Mouse (Mus musculus) forebrain, embryonic 13.5 days (tissue): Measurements from ENCODE around the gene Syt13. TPM values are rescaled to one million over a fixed set of nuclear protein-coding genes. Genes with fewer than 3 reads are reported as not detected.

Source experiments
- ATAC-seq: fragments of 200-750 bp; cut with Nextera tagmentation; 2 replicates; pipeline ENCODE4 v1.8.0; 2017
- H3K27ac ChIP-seq: fragments of 300-500 bp; sonication (generic); 2 replicates; pipeline ENCODE4 v1.5.1; 2015; ENCODE audit warnings: inconsistent platforms, mild to moderate bottlenecking, moderate library complexity
- H3K27me3 ChIP-seq: fragments of 300-500 bp; sonication (generic); 2 replicates; pipeline ENCODE4 v1.6.1; 2015; ENCODE audit warnings: mild to moderate bottlenecking, inconsistent platforms
- H3K36me3 ChIP-seq: fragments of 300-500 bp; sonication (generic); 2 replicates; pipeline ENCODE4 v1.6.1; 2015; ENCODE audit warnings: mild to moderate bottlenecking, inconsistent platforms; ENCODE audit not compliant: poor library complexity, severe bottlenecking
- H3K4me1 ChIP-seq: fragments of 300-500 bp; sonication (generic); 2 replicates; pipeline ENCODE4 v1.6.1; 2015; ENCODE audit warnings: inconsistent platforms
- H3K4me2 ChIP-seq: fragments of 300-500 bp; sonication (generic); 2 replicates; pipeline ENCODE4 v1.6.1; 2015; ENCODE audit warnings: inconsistent platforms, mild to moderate bottlenecking, moderate library complexity
- H3K4me3 ChIP-seq: fragments of 300-500 bp; sonication (generic); 2 replicates; pipeline ENCODE4 v1.5.1; 2015; ENCODE audit warnings: mild to moderate bottlenecking, inconsistent platforms
- H3K9ac ChIP-seq: fragments of 300-500 bp; sonication (generic); 2 replicates; pipeline ENCODE4 v1.6.1; 2015; ENCODE audit warnings: mild to moderate bottlenecking, inconsistent platforms
- H3K9me3 ChIP-seq: fragments of 300-500 bp; sonication (generic); replicated peaks from 2 replicates; pipeline ENCODE4 v1.6.1; 2016; ENCODE audit warnings: inconsistent platforms
- WGBS: fragments of 180-500 bp; shearing (Covaris S2); methylation state at CpG from one replicate; pipeline ENCODE4 v1.1.7; 2015; 5-methylcytosine and 5-hydroxymethylcytosine counted together
- polyA plus RNA-seq: library from polyadenylated mRNA; unstranded; fragments of >200 nt; fragmentation: Nextera tagmentation; extraction: Ambion mirVana; gene quantifications from 2 replicates; pipeline ENCODE4 v1.2.1, GENCODE M21; 2015

The Syt13 gene
- polyA plus RNA-seq, 1 experiment from 2014 or later: 37.1 TPM

DNA sequence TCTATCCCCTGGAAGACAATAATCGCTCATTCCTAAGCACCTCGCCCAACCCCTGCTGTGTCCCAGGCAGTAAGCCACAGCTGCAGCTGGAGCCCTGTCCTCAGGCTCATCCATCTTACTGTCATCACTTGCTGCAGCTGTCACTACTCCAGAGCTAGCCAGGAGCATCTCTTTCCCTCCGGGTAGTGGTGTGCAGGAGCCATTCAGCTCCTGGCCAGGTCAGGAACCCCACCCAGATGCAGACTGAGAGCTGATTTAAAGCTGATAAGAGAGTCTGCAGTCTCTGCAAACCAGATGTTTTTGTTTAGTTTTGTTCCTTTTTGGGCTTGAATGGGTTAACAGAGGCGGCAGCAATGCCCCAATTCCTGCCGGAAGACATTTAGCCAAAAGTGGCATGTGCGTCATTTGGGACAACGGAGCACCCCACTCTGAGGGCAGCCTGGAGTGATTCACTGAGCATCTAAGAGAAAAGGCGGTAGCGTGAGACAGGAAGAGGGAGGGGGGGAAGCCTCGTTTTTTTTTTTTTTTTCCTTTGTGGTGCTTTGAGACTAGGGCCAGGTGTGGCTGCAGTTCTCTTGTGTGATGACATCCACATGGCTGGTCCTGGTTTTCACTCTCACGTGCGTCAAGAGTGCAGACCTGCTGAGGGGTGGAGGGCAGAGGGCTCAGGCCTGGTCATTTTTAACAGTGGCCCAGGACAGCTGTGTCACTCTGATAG is 33.2 kb downstream of the Syt13 start:
- no peak overlapping the region for H3K27ac ChIP-seq
- WGBS: 17% methylated on average over 12 of the region's 12 CpGs

GRCm38 (mm10) chr2:92948699-92949300 is 33.9 kb downstream of the Syt13 start:
- no peak overlapping the region for H3K4me3 ChIP-seq
- H3K27me3 ChIP-seq: no peaks in the 10 kb centered on the region
- no peak overlapping the region for H3K4me2 ChIP-seq
- no peak overlapping the region for H3K9ac ChIP-seq
- H3K27ac ChIP-seq: no peak overlapping the region
- no peak for ATAC-seq
- H3K36me3 ChIP-seq: no peaks in the 10 kb centered on the region
- H3K9me3 ChIP-seq: no peaks in the 10 kb centered on the region
- 63% methylated on average over 7 of the region's 7 CpGs for WGBS
- peaks cover 11% of the 10 kb centered on the region for H3K4me1 ChIP-seq

More for the DNA sequence above, 33.2 kb downstream of the Syt13 start:
- Histone ChIP-seq H3K4me1 (peaks cover 11% of the 10 kb centered on the region), H3K9ac (no peak overlapping the region), H3K27me3 (no peaks in the 10 kb centered on the region), H3K4me2 (no peak overlapping the region), H3K4me3 (no peak overlapping the region), H3K9me3 (no peaks in the 10 kb centered on the region), H3K36me3 (no peaks in the 10 kb centered on the region)
- no peak for ATAC-seq

- no peak overlapping the region for H3K27ac ChIP-seq
- H3K4me1 ChIP-seq: peaks cover 11% of the 10 kb centered on the region
- no peak overlapping the region for H3K4me3 ChIP-seq
- ATAC-seq: no peak
- no peak overlapping the region for H3K4me2 ChIP-seq
- no peak overlapping the region for H3K9ac ChIP-seq
- no peaks in the 10 kb centered on the region for H3K9me3 ChIP-seq
- 7% methylated on average over 1 of the region's 1 CpGs for whole genome bisulfite sequencing
- no peaks in the 10 kb centered on the region for H3K36me3 ChIP-seq
- H3K27me3 ChIP-seq: no peaks in the 10 kb centered on the region
Observed at GRCm38 (mm10) chr2:92949518-92949917, 34.6 kb downstream of the Syt13 start.

DNA sequence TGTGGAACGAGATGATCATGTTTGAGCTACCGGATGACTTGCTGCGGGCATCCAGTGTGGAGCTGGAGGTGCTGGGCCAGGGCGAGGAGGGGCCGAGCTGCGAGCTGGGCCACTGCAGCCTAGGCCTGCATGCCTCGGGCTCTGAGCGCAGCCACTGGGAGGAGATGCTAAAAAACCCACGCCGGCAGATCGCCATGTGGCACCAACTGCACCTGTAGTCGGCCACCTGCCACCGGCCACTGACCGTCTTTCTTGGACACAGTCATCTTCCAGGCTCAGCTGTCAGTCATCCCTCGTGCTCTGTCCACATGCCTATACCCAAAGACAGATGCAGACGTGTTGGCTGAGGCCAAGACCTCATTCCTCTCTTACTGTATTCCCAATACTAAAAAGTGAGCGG is 38.6 kb downstream of the Syt13 start:
- H3K9me3 ChIP-seq: no peaks in the 10 kb centered on the region
- H3K4me1 ChIP-seq: peaks cover 4% of the 10 kb centered on the region; the same call in 1 of the 2 replicates
- no peak overlapping the region for H3K9ac ChIP-seq
- no peaks in the 10 kb centered on the region for H3K27me3 ChIP-seq
- H3K27ac ChIP-seq: no peak overlapping the region
- 94% methylated on average over 17 of the region's 17 CpGs for WGBS
- no peak overlapping the region for H3K4me2 ChIP-seq
- no peak overlapping the region for H3K4me3 ChIP-seq
- no peaks in the 10 kb centered on the region for H3K36me3 ChIP-seq
- ATAC-seq: no peak

DNA sequence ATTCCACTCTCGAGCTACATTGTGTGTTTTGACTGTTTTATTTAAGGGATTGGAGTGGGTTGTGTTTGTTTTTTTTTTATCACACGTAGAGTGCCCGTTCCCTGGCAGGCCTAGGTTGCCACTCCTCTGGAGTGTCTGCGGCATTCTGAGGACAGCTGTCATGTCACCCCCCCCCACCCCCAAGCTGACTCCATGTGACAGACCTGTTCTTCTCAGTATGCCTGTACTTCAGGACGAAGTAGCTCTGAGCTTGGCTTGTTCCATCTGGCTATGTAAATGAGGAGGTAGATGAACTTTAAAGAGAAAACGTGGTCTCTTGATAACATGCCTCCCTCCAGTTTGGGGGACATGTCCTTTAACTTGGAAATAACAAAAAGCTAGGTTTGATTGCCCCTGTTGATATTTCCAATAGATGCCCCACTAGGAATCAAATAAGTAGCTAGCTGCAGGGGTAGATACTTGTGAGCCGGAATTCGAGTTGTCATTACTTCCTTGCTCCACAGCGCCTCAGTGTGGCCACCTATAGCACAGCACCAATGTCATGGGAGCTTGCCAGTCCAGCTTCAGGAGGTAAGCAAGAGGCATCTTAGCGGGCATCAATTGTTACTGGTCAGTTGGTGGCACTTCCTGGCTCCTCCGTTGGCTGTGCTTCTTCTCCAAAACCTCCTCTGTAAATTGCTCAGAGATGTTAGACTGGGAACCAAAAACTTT is 39.7 kb downstream of the Syt13 start:
- H3K27me3 ChIP-seq: no peaks in the 10 kb centered on the region
- H3K9ac ChIP-seq: no peak overlapping the region
- no peak for ATAC-seq
- no peaks in the 10 kb centered on the region for H3K36me3 ChIP-seq
- 37% methylated on average over 11 of the region's 11 CpGs for WGBS
- no peak overlapping the region for H3K4me3 ChIP-seq
- no peak overlapping the region for H3K27ac ChIP-seq
- H3K4me1 ChIP-seq: no peaks in the 10 kb centered on the region
- no peak overlapping the region for H3K4me2 ChIP-seq
- H3K9me3 ChIP-seq: no peaks in the 10 kb centered on the region

- no peaks in the 10 kb centered on the region for H3K27me3 ChIP-seq
- no peak overlapping the region for H3K27ac ChIP-seq
- no peak overlapping the region for H3K9ac ChIP-seq
- ATAC-seq: no peak
- no peak overlapping the region for H3K4me3 ChIP-seq
- H3K4me2 ChIP-seq: no peak overlapping the region
- no peaks in the 10 kb centered on the region for H3K9me3 ChIP-seq
- H3K36me3 ChIP-seq: no peaks in the 10 kb centered on the region
- 93% methylated on average over 2 of the region's 2 CpGs for WGBS
- H3K4me1 ChIP-seq: no peaks in the 10 kb centered on the region
Observed at GRCm38 (mm10) chr2:92956943-92957342, 42.0 kb downstream of the Syt13 start.

DNA sequence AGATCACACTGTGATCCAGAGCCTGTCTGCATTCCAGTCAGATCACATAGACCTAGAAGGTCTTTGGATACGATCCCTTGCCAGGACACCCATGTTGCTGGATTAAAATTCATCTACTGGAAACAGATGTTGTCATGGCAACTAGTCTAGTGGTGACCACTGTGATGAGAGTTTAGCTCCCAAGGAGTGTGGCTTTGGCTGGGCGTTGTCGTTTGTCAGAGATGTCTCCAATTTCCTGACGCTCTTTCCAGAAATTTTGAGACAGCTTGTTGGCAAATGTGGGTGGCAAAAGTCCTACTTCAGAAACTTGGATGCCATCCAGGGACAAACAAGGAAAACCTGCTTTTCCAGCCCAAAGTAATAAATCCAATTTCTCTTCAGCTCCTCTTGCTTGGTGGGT is 43.7 kb downstream of the Syt13 start:
- H3K4me3 ChIP-seq: no peak overlapping the region
- H3K27me3 ChIP-seq: no peaks in the 10 kb centered on the region
- no peaks in the 10 kb centered on the region for H3K4me1 ChIP-seq
- 65% methylated on average over 4 of the region's 4 CpGs for WGBS
- H3K9me3 ChIP-seq: no peaks in the 10 kb centered on the region
- H3K27ac ChIP-seq: no peak overlapping the region
- no peaks in the 10 kb centered on the region for H3K36me3 ChIP-seq
- H3K4me2 ChIP-seq: no peak overlapping the region
- no peak overlapping the region for H3K9ac ChIP-seq
- ATAC-seq: no peak

GRCm38 (mm10) chr2:92964345-92964744 is 49.4 kb downstream of the Syt13 start:
- Histone ChIP-seq H3K27ac (no peak overlapping the region), H3K9me3 (no peaks in the 10 kb centered on the region), H3K4me1 (peaks cover 9% of the 10 kb centered on the region), H3K4me2 (no peak overlapping the region), H3K36me3 (no peaks in the 10 kb centered on the region), H3K9ac (no peak overlapping the region), H3K27me3 (no peaks in the 10 kb centered on the region), H3K4me3 (no peak overlapping the region)
- no peak for ATAC-seq
- 93% methylated on average over 1 of the region's 1 CpGs for WGBS

GRCm38 (mm10) chr2:92966257-92966656 is 51.4 kb downstream of the Syt13 start:
- ATAC-seq: no peak
- Histone ChIP-seq H3K27me3 (no peaks in the 10 kb centered on the region), H3K4me1 (peaks cover 9% of the 10 kb centered on the region), H3K9ac (no peak overlapping the region), H3K27ac (no peak overlapping the region), H3K4me2 (no peak overlapping the region), H3K36me3 (peaks cover 3% of the 10 kb centered on the region; the same call in 1 of the 2 replicates), H3K9me3 (no peaks in the 10 kb centered on the region), H3K4me3 (no peak overlapping the region)
- WGBS: 60% methylated on average over 8 of the region's 8 CpGs

DNA sequence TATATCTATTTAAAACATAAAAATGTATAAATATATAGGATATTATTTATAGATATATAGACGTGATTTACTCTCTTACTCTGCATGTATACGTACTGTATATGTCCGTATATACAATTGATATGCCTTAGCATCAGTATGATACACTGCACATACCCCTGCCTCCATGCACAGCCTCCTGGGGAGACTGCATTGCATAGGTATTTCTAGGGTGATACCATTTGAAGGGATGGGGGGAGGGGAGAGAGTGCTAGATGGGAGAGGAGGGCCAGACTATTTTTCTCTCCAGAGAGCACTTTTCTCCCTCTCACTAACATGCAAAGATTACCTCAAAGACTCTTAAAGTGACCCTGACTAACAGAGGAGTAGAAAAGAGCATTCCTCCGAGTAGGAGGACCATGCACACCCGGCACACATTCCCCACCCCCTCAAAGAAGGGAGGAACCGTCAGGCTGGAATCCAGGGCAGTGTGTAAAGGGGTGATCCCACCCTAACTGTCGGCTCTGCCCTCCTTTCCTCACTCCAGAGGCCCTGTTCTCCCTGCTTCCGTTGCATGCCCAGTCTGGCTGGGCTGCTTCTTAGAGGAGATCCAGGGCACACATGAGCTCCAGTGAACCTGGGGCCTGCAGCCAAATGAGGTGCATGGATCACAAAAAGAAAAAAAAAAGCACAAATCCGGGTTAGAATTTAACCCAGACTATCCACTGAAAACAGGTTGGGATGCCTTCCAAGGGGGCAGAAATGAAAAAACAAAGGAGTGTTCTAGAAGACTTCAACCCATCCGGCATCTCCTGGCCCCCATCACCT is 52.3 kb downstream of the Syt13 start:
- Histone ChIP-seq H3K9ac (no peak overlapping the region), H3K9me3 (no peaks in the 10 kb centered on the region), H3K36me3 (peaks cover 11% of the 10 kb centered on the region), H3K4me3 (no peak overlapping the region), H3K27ac (peak overlapping the region; percentile 25; the same call in 1 of the 2 replicates), H3K27me3 (no peaks in the 10 kb centered on the region), H3K4me2 (no peak overlapping the region), H3K4me1 (peaks cover 9% of the 10 kb centered on the region)
- ATAC-seq: 0 out of 2 replicates have a peak, but pooled peaks have one; percentile 43
- WGBS: 26% methylated on average over 10 of the region's 10 CpGs

- H3K4me3 ChIP-seq: no peak overlapping the region
Observed at GRCm38 (mm10) chr2:92967839-92968166, 52.9 kb downstream of the Syt13 start.

DNA sequence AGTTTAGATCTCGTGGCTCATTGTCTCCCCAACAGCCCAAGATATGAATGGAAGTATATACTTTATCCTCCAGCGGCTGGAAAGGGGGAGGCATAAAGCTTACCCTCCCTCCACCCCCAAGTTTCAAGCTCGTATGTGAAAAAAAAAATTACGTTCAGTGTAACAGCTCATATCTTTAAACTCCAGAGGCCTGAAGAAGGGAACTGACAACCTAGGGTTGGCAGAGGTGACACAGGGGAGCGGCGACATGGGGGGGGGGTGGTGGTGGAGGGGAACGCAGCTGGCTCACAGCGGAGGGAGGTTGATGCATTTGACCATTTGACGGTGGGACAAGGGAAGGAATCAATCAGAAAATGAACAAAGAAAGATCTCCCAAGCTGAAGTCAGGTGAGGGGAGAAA is 56.2 kb downstream of the Syt13 start:
- H3K4me2 ChIP-seq: no peak overlapping the region
- no peak overlapping the region for H3K27ac ChIP-seq
- H3K27me3 ChIP-seq: no peaks in the 10 kb centered on the region
- peaks cover 50% of the 10 kb centered on the region for H3K36me3 ChIP-seq
- H3K9ac ChIP-seq: no peak overlapping the region
- no peak overlapping the region for H3K4me3 ChIP-seq
- H3K4me1 ChIP-seq: peaks cover 9% of the 10 kb centered on the region
- no peak for ATAC-seq
- H3K9me3 ChIP-seq: no peaks in the 10 kb centered on the region
- 88% methylated on average over 9 of the region's 9 CpGs for WGBS

More at GRCm38 (mm10) chr2:92967839-92968166, 52.9 kb downstream of the Syt13 start:
- H3K4me2 ChIP-seq: no peak overlapping the region
- H3K36me3 ChIP-seq: peaks cover 17% of the 10 kb centered on the region
- no peaks in the 10 kb centered on the region for H3K27me3 ChIP-seq
- no peak overlapping the region for H3K9ac ChIP-seq
- H3K27ac ChIP-seq: no peak overlapping the region
- no peak for ATAC-seq
- H3K9me3 ChIP-seq: no peaks in the 10 kb centered on the region
- 62% methylated on average over 4 of the region's 4 CpGs for WGBS
- peaks cover 9% of the 10 kb centered on the region for H3K4me1 ChIP-seq
